Mouse (Mus musculus): ENCODE data around the gene Reg3g. TPM values are rescaled to one million over a fixed set of nuclear protein-coding genes. Genes with fewer than 3 reads are reported as not detected.
"Not testable (repeated sequence)": the region's sequence is repeated elsewhere in the genome, so short reads cannot be mapped to it uniquely, and the experiment has no call there.

Reg3g gene
- polyA plus RNA-seq (2015; fragmentation: Nextera tagmentation; extraction: Ambion mirVana): 79.6 and 104 TPM in 2 replicates

DNA sequence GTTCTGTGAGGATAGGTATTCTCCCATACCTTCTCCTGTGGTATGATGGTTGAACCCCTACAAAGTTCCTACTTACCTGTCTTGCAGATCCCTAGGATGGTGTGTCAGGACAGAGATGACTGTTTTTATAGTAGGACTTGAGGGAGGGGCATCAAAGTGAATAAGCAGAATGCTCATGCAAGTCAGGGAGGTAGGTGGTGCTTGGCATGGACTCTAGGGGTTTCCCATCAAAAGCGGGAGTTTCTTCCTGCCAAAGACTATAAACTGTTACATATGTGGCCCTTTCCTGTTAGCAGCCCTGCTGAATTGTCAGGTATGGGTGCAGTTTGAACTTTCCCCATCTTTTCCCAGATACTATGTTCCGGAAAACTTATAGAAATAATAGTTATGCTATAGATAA is at the start of gene Reg3g:
TSS of gene Reg3g (minus strand) at position 101 of the 400 bp plus-strand sequence.
- DNase-seq (ENCODE audit: low spot score): no peak

DNA sequence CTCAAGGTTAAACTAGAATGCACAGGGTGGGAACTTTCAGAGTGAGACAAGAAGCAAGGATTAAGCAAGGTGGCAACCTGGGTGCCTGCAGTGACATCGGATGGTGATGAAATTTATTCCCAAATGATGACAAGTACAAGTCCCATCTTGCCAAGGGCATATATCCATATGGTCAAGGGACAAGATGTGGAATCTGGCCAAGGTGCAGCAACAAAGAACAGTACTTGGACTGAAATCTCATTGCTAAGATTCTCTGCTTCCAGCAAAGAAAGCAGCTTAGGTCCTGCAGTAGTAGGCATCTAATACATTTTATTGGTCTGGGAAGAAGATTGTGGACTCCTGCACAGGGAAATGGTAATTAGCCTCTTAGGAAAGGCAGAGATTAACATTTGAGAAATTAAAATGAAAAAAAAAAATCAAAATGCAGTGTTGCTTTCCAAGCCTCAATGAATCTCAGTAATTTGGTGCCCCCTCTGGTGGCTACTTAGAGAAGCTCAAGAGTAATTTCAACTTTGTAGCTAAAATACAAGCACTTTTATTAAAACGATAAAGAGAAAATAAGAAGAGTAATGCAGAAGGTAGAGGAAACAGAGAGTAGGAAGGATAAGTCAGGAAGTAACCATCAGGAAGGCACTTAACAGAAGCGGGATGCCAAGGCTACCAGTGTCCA is 47.2 kb upstream of the Reg3g start:
- DNase-seq (ENCODE audit: low spot score): no peak

DNA sequence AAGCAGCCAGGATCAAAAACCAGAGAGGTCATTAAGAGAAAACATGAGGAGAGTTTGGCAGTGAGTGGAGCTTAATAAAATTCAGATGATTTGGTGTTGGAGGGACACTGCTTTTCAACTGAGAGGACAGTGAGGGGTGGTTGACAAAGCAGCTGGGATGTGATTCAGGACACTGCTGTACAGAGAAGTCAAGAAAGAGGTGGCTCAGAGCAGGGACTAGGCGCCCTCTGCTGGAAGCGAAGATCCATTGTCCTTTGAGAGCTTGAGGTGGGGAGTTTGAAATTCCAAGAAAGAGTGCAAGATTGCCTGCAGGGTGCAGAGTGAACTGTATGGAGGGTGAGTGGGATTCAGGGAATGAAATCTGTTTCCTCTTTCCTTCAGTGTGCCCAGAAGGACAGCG is 44.2 kb upstream of the Reg3g start:
- no peak for DNase-seq (ENCODE audit: low spot score)

DNA sequence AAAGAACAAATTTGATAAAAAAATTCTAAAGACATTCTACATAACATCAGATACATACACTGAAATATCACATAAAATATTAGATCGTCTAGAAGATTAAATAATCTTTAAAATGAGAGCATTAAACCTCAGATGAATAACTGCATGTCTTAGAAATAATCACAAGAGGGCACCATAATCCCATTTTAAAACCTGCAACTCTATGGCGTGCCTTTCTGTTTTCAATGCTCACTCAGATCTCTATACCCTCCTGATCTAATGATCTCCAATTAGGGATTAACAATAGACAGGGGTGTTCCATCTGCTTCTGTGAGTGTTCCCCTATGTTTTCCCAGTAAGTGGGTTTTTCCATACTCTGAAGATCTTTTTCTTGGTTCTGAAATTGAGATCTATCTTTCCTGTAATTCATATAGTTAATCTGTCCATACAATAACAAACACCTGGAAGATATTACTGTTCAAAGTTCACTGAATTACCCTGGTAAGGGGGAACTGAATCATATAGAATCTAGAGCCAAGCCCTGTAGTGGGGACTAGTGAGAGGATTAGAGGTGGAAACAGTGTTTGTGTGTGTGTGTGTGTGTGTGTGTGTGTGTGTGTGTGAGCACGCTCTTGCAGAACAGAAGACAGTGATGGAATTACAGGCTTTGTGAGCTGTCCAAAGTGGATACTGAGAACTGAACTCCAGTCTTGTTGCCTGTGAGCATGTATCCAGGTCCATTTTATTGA is 41.7 kb upstream of the Reg3g start:
- no peak for DNase-seq (ENCODE audit: low spot score)

DNA sequence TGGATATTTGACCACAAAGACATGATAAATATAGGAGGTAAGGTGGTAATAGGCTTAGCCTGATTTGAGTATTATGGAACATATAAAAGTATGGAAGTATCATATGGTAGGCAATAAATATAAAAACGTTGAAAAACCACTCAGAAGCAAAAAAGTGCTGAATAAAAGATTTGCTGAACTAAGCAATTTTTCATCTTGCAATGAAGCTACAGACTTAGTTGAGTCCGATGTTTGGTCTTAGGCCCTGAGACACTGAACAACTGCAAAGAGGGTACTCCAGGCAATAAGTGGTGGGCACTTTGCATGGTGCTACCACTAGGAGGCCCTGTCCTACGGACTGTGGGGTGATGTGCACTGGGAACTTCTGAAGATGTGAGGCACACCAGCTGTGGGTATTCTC is 37.1 kb upstream of the Reg3g start:
- DNase-seq (ENCODE audit: low spot score): no peak

DNA sequence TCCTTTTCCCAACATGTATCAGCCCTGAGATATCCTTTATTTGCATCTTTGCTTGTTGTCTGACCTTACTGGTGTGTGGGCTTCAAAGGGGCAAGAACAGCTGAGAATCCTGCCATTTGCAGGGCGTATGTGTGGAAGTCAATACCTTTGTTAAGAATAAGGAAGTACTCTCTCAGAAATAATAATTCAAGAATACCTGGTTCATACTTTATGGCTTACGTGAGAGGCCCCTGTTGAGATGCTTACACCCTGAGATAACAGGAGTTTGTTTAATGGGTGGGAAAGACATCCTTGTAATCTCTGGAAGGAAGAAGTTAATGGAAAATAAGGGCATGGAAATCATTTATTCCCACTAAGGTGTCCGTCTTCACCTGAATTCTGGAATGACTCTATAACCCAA is 26.0 kb upstream of the Reg3g start:
- no peak for DNase-seq (ENCODE audit: low spot score)

DNA sequence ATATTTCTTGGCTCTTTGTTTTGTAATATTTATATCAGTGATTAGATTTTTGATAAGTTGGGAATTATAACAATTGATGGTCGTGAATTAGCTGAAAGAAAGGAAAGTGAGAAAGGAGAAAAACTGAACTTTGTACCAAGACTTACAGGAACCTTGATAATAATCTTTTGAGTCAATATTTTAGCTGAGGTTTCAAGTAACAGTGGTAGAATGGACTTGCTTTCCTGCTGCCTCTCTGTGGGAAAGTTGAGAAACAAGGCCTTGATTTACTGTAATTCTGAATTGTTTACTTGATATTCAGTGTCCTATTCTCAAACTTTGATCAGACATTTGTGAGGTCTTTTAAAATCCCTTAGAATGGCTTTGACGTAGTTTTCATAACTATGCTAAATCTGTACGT is 615 bp upstream of the Reg3g start:
- DNase-seq (ENCODE audit: low spot score): no peak

DNA sequence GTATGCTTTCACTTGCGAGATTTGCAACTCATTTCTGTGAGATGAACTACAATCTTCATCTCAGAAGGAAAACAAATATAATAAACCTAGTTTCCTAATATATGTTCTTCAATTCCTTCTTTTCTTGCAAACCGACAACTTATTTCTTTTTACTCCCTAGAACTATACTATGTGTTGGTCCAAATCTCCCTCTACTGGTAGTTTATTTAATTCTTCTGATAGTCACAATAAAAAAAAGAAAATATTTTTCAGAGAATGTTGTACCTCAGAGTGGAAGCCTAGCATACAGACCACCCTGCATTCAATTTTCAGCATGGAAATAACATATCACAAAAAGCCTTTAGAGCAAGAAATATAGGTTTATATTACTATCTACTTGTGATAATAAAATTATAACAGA is 5.4 kb downstream of the Reg3g start:
- no peak for DNase-seq (ENCODE audit: low spot score)

DNA sequence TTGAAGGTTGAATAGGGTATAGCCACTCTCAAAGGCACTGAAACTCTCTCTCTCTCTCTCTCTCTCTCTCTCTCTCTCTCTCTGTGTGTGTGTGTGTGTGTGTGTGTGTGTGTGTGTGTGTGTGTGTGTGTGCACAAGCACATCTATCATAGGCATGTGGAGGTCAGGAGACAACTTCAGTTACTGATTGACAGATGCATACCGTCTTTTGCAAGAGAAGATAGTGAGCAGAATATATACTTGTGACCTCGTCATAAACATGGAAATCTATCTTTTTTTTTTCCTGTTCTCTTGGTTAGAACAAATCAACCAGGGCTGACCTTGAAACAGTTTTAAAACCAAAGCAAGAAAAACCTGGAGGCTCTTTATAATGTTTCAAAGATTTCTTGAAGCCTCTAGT is 6.3 kb downstream of the Reg3g start:
- no peak for DNase-seq (ENCODE audit: low spot score)

DNA sequence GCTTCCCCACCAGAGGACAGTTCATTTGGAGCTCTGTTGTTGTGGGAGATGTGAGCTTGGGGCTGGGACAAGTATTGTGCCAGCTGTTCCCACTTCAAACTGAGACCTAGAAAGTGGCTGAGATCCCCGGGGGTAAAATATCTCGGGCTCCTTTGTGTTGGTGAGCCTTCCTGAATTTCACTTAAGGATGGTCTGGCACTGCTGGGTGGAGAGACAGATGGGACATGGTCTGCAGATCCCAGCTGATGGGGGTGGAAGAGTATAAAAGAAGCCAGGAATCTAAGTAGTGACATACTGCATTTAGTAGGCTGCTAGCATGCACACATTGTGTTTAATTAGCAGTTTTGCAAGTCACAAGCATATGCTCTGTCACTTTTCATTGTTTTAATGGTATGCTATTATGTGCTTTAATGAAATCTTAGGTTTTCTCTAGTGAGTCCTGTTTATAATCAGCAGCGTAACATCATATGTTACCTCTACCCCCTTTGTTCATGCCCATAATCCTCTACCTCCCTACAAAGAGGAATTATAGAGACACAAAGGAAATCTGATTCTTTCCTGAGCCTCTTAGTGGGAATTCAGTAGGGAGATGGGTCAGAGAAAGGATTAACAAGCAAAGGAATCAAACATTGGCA is 8.4 kb downstream of the Reg3g start:
- DNase-seq (ENCODE audit: low spot score): no peak

DNA sequence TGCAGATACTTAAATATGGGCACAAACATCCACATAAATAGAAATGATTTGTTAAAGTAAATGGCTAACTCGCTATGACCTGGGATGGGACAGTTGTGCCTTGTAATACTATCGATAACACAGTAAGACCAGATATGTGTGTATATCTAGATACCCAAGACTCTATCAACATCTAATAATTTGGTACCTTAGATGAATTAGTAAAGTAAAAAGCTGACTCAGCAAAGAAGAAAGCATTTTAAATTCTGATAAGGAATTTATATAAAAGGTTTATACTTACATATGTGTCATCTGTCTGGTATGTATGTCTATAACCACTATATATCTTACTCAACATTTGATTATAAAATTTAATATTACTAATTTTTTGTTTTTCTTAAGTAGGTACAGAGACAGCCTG is 15.9 kb downstream of the Reg3g start:
- DNase-seq (ENCODE audit: low spot score): no peak

DNA sequence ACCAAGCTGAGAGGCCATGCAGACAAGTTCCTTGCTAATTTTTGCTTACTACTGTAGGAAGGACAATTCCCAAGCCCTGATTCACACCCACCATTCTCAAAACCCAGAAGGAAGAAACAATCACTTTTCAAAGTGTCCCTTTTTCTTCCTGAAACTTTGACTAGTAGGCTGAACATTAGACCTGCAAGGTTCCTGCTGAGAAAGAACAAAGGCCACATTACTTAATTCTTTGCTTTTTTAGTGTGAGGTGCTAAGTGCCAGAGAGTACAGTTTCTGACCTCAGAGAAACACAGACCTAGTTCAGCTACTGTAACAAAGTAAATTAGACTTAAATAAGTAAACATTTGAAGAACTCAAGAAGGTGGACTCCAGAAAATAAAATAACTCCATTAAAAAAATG is 20.3 kb downstream of the Reg3g start:
- no peak for DNase-seq (ENCODE audit: low spot score)

DNA sequence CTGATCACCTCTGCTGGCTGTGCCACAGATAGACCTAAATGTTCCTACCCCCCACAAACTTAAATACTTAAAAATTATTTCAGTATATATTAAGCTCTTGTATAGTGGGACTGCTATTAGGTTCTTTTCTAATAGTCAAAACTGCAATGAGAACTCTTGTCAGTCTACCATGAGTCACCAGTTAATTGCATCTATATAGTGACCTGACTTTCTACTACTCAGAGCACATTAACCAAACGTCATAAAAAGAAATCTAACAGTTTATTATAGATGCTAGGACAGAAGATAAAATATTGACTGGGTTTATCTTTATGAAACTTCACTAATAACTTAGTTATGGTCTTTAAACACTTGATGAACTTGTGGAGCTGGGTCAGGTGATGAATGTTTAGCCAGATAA is 21.5 kb downstream of the Reg3g start:
- no peak for DNase-seq (ENCODE audit: low spot score)

DNA sequence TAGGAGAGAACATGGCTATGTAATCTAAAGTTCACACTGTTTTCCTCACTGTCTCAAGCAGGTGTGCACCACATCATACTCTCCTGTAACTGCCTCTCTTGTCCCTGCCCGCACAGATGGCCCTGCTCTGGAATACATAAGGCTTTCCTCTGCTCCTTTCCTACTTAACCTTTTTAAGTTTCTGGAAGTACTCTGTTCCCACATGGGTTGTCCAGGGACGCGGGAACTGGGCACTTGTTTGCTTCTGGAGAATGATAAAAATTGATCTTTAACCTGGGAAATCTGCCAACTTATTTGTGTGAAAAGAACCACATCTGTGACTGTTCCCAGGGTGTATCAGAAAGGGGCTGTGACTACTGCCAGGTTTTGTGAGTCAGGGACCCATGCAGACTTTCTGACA is 43.2 kb downstream of the Reg3g start:
- no peak for DNase-seq (ENCODE audit: low spot score)

DNA sequence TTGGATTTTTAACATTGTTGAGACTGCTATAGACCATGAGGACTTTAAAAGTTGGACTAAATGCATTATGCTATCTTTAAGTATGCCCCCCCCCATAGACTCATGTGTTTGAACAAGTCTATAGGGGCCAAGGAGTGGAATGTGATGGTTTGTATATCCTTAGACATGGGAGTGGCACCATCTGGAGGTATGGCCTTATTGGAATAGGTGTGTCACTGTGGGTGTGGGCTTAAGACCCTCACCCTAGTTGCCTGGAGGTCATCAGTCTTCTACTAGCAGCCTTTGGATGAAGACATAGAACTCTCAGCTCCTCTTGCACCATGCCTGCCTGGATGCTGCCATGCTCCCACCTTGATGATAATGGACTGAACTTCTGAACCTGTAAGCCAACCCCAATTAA is 46.3 kb downstream of the Reg3g start, which contains the start of gene Reg1:
TSS of gene Reg1 (plus strand) at position 301 of the 400 bp plus-strand sequence.
- not testable (repeated sequence) for DNase-seq (ENCODE audit: low spot score)

Other genes starting within 250 kb of the Reg3g start
- 5.6 and 6.0 TPM in 2 replicates for gene Reg3b, start 98.2 kb downstream of the Reg3g start, polyA plus RNA-seq (2015; fragmentation: Nextera tagmentation; extraction: Ambion mirVana)
- not detected in 2 replicates for gene Reg3d, start 90.0 kb downstream of the Reg3g start, polyA plus RNA-seq (2015; fragmentation: Nextera tagmentation; extraction: Ambion mirVana)
- 0.73 and 0.96 TPM in 2 replicates for gene Reg3a, start 88.2 kb downstream of the Reg3g start, polyA plus RNA-seq (2015; fragmentation: Nextera tagmentation; extraction: Ambion mirVana)
- gene Reg2, start 73.2 kb downstream of the Reg3g start, polyA plus RNA-seq (2015; fragmentation: Nextera tagmentation; extraction: Ambion mirVana): not detected in 2 replicates
- 1.6 and 2.3 TPM in 2 replicates for gene Reg1, start 46.2 kb downstream of the Reg3g start, polyA plus RNA-seq (2015; fragmentation: Nextera tagmentation; extraction: Ambion mirVana)